Mouse (Mus musculus) cerebellum, adult 2 months (tissue): ENCODE data around the gene Hdgf.

Experiments
- CTCF ChIP-seq: fragments of 200-500 bp; IDR thresholded peaks from 2 replicates; pipeline ENCODE4 v1.5.1; 2011; ENCODE audit warnings: low read depth, mild to moderate bottlenecking, control low read depth, low read length, moderate library complexity, borderline replicate concordance; ENCODE audit not compliant: insufficient read depth
- POLR2A ChIP-seq: fragments of 200-500 bp; IDR thresholded peaks from 2 replicates; pipeline ENCODE4 v1.6.1; 2011; ENCODE audit warnings: low read length, control low read depth, borderline replicate concordance; ENCODE audit not compliant: insufficient read depth

DNA sequence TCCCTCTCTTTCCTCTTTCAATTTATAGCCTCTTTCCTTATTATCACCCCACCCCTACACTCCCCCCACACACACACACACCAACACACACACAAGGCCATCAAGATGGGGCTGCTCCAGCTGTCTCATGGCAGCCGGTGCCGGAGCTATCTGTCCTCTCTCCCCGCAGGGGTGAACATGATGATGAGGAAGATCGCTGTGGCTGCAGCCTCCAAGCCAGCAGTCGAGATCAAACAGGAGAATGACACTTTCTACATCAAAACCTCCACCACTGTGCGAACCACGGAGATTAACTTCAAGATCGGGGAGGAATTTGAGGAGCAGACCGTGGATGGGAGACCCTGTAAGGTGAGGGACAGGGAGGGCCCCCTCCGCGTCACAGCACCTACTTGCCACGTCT is 45.8 kb downstream of the Hdgf start:
- no peak for TF ChIP-seq CTCF
- no peak for TF ChIP-seq POLR2A
